ENCODE assay signal across 12 mouse cellular contexts in genomic region chr5:32441336-32441735, GRCm38 (mm10). TPM values are rescaled to one million over a fixed set of nuclear protein-coding genes. Genes with fewer than 3 reads are reported as not detected.
DNase-seq lines count a peak whose midpoint lies in the region; ATAC-seq and TF ChIP-seq lines count a peak whose summit lies in the region.
"Had no signal": no experiment of that assay in that cellular context is flagged by ENCODE, and none has a peak within 500 bp of the region (broad histone marks: within the 10 kb centered on the region; RNA-seq: fewer than 3 reads in every experiment).

No protein-coding gene starts in this region.

- intact Hi-C loops in heart, adult 2 months (cut with DNase I), result no loop called here
- intact Hi-C loops in heart, postnatal 14 days (cut with DNase I), result no loop called here

- H3K4me2 ChIP-seq in stomach, postnatal 0 days (replicated peaks; ENCODE audit: low read depth), result no peak overlapping the region
- H3K4me2 ChIP-seq: hindbrain, embryonic 14.5 days; lung, embryonic 15.5 days; midbrain, embryonic 12.5 days had no signal

- 0 out of 2 replicates have a peak overlapping the region, but pooled peaks have one; percentile 11 for H3K27ac ChIP-seq in heart, adult 2 months
- no peak overlapping the region for H3K27ac ChIP-seq in heart, embryonic 10.5 days
- H3K27ac ChIP-seq in stomach, postnatal 0 days (replicated peaks), result peak overlapping the region; percentile 31; the same call in 1 of the 2 replicates
- H3K27ac ChIP-seq: hindbrain, embryonic 14.5 days; lung, embryonic 15.5 days; midbrain, embryonic 12.5 days had no signal

- H3K9me3 ChIP-seq in heart, embryonic 10.5 days, result no peaks in the 10 kb centered on the region
- no peaks in the 10 kb centered on the region for H3K9me3 ChIP-seq in stomach, postnatal 0 days (ENCODE audit: control insufficient read depth, low read length)
- H3K9me3 ChIP-seq: lung, embryonic 15.5 days; midbrain, embryonic 12.5 days had no signal

- TF ChIP-seq EP300 in heart, adult 2 months (IDR thresholded peaks at IDR 0.05; ENCODE audit: insufficient read depth, low read depth, low read length), result no peak
- no peak for TF ChIP-seq EP300 in stomach, postnatal 0 days (optimal IDR thresholded peaks at IDR 0.05)

- peaks cover 7% of the 10 kb centered on the region for H3K4me1 ChIP-seq in heart, adult 2 months (ENCODE audit: control insufficient read depth, insufficient read depth, low read length)
- H3K4me1 ChIP-seq in heart, embryonic 10.5 days, result peaks cover 7% of the 10 kb centered on the region
- no peaks in the 10 kb centered on the region for H3K4me1 ChIP-seq in stomach, postnatal 0 days (replicated peaks; ENCODE audit: control insufficient read depth, insufficient read depth)

- H3K4me3 ChIP-seq in heart, adult 2 months, result no peak overlapping the region
- H3K4me3 ChIP-seq in heart, embryonic 10.5 days, result no peak overlapping the region
- H3K4me3 ChIP-seq in stomach, postnatal 0 days (ENCODE audit: low read depth, low read length), result no peak overlapping the region
- H3K4me3 ChIP-seq: lung, embryonic 15.5 days; midbrain, embryonic 12.5 days had no signal

- no peak for TF ChIP-seq POLR2A in heart, adult 2 months (IDR thresholded peaks at IDR 0.05; ENCODE audit: insufficient read depth, low read depth, low read length)

- no peak for TF ChIP-seq CTCF in heart, adult 2 months (IDR thresholded peaks at IDR 0.05)
- no peak for TF ChIP-seq CTCF in stomach, postnatal 0 days (IDR thresholded peaks at IDR 0.05; ENCODE audit: low read depth)

- ATAC-seq in stomach, postnatal 0 days (ENCODE audit: low FRiP score, low TSS enrichment), result peak; percentile 31; the same call in 1 of the 2 replicates

- DNase-seq in heart, adult 2 months, result peak; percentile 33 to 46
- no peak for DNase-seq in heart, embryonic 10.5 days (ENCODE audit: low spot score)
- peak; percentile 61 for DNase-seq in urinary bladder, postnatal 14 days (ENCODE audit: low spot score)
- no peak for DNase-seq in urinary bladder, postnatal 4 days (ENCODE audit: low spot score in 2 of 2)
- peak; percentile 21 to 50 for DNase-seq in heart, postnatal 14 days
- no peak for DNase-seq in stomach, postnatal 0 days (ENCODE audit: low spot score)
- DNase-seq in left cerebral cortex, adult 11 months (ENCODE audit: low spot score), result no peak
- DNase-seq in frontal cortex, postnatal 14 days (ENCODE audit: low spot score in 2 of 2), result no peak
- DNase-seq: embryo, embryonic 11 days had no signal

- H3K79me2 ChIP-seq in heart, adult 2 months (replicated peaks; ENCODE audit: control insufficient read depth, insufficient read depth, low read length), result no peaks in the 10 kb centered on the region

- no peaks in the 10 kb centered on the region for H3K27me3 ChIP-seq in heart, adult 2 months (ENCODE audit: control insufficient read depth, insufficient read depth, low read length)
- H3K27me3 ChIP-seq in heart, embryonic 10.5 days (ENCODE audit: insufficient read depth, poor library complexity, severe bottlenecking), result no peaks in the 10 kb centered on the region
- no peaks in the 10 kb centered on the region for H3K27me3 ChIP-seq in stomach, postnatal 0 days (ENCODE audit: control insufficient read depth, insufficient read depth, low read length)
- H3K27me3 ChIP-seq: lung, embryonic 15.5 days; midbrain, embryonic 12.5 days had no signal

- H3K36me3 ChIP-seq in heart, adult 2 months (ENCODE audit: control insufficient read depth, insufficient read depth, low read length), result no peaks in the 10 kb centered on the region
- no peaks in the 10 kb centered on the region for H3K36me3 ChIP-seq in heart, embryonic 10.5 days
- H3K36me3 ChIP-seq in stomach, postnatal 0 days (ENCODE audit: control insufficient read depth, insufficient read depth, low read length), result no peaks in the 10 kb centered on the region
- H3K36me3 ChIP-seq: lung, embryonic 15.5 days; midbrain, embryonic 12.5 days had no signal

- WGBS in heart, adult 2 months, result 58% methylated on average over 3 of the region's 3 CpGs
- 75% methylated on average over 3 of the region's 3 CpGs for WGBS in heart, embryonic 10.5 days
- WGBS in stomach, postnatal 0 days, result 30% methylated on average over 3 of the region's 3 CpGs

- H3K9ac ChIP-seq in heart, adult 2 months (ENCODE audit: low read depth, low read length), result no peak overlapping the region
- no peak overlapping the region for H3K9ac ChIP-seq in stomach, postnatal 0 days (ENCODE audit: low read length)
- H3K9ac ChIP-seq: hindbrain, embryonic 14.5 days; lung, embryonic 15.5 days; midbrain, embryonic 12.5 days had no signal

RNA-seq across cellular contexts. Expression of gene Ppp1cb, which starts 17.3 kb away (rescaled TPM):
- total RNA-seq in heart, adult 2 months (2021), result 100 to 1,000 TPM; 423 to 471 TPM
- 82.1 and 188 TPM in 2 replicates for polyA plus RNA-seq in heart, adult 2 months (2012; rRNA removed)
- 233 and 261 TPM in 2 replicates for polyA plus RNA-seq in heart, embryonic 10.5 days (2016; fragmentation: Nextera tagmentation; extraction: Ambion mirVana)
- total RNA-seq in heart, postnatal 14 days (2021), result 100 to 1,000 TPM; 476 to 479 TPM
- polyA plus RNA-seq in stomach, postnatal 0 days (2015; fragmentation: Nextera tagmentation; extraction: Ambion mirVana), result 182 and 193 TPM in 2 replicates

Comparison
In these comparisons a context has a peak if more than half of its experiments do, and no peak if none do; other contexts are left out.
1. DNase-seq: peak in heart, adult 2 months (2 of 2), urinary bladder, postnatal 14 days (single experiment) and heart, postnatal 14 days (2 of 2); none in heart, embryonic 10.5 days (single experiment), urinary bladder, postnatal 4 days (0 of 2), stomach, postnatal 0 days (single experiment), left cerebral cortex, adult 11 months (single experiment) and frontal cortex, postnatal 14 days (0 of 2).